Mouse (Mus musculus) kidney, postnatal 4 days (tissue): ENCODE results near the gene Tecta.

Source experiments
- DNase-seq, 2 experiments: peaks; one replicate each; pipeline ENCODE4 v3.0.0; 2021; ENCODE audit warnings: mixed read lengths in 2 of 2

Tecta gene

DNA sequence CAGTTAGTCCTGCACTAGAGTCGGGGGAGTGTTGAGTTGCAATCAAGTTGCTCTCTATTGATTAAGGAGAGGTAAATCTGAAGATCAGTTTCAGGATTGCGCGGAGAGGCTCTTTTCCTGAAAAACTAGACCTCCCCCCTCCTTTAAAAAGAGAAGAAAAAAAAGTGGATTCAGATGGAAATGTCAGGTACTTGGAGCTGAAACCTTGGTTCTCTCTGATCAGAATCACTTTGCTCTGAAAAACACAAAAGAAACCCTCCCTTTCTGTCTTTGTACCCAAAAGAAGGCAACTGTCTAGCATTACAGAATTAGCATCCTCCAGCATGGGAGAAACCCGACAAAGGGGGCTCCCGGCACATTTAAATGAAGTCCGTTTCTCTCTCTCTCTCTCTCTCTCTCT is at the start of gene Tecta:
TSS of gene Tecta (minus strand) at position 101 of the 400 bp plus-strand sequence.
- DNase-seq: no peak

DNA sequence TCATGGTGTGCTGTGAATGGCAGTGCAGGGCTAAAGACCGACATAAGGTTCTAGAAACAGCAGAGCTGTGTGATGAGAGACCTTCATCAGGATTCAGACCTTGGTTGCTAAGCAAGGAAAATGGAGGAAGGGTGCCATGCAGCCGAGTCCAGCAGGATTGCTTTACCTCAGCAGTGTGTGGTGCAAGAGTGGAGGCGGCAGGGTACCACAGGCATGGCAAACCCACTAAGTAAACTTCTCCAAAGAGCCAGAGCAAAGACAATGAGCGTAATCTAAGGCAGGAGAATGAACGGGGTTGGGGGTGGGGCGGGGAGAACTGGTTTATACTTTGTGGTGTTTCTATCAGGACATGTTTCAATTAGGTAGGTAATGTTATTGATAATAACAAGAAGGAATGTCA is 49.3 kb upstream of the Tecta start:
- DNase-seq: no peak

DNA sequence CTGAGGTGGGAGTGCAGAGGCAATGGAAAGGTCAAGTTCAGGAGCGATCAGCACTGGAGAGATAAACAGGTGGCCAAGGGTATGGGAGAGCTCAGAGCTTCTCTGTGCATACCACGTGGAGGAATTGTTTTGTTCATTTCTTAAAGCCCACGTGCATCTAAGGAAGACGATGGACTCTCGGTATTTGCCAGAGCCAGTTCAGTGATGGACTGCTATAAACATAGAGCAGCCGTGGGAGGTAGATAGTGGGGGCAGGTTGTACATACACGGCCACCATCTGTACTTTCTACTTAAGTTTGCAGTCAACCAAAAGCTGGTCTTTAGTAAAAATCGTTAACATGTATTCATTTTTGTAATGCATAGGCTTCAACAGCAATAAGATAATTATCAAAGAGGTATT is 42.4 kb upstream of the Tecta start:
- no peak for DNase-seq

DNA sequence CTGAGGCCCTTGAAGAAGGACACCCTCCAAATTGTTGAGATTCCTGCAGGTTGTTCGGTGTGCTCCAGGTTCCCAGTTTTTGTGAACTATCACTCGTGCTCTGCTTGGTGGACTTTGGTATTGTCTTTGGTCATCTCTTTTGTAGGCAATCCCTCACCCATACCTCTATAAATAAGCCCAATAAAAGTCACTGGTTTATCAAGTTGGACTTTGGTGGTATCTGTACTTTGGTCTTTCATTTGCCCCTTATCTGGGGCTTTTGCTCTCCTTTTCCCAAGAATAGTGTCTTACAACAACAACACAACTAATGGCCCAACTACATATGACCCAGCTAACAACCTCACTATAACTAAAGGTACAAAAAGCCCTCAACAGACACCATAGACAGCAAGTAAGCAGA is 41.5 kb upstream of the Tecta start:
- no peak for DNase-seq

DNA sequence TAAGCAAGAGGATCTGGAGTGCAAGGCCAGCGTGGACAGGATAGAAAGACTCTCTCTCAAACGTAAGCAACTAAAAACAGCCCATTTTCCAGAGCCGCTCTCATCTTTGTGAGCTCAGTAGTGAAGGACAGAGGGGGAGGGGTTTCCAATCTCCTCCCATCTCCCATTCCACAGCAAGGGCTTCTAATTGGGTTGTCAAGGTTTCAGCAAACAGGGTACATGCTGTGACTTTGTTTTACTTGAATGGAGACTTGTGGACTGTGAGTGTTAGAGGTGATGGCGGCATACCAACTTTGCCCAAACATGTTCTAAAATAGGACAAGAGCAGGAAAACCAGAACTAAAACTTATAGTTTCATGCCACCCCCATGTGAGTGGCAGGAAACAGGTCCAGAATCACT is 39.7 kb upstream of the Tecta start:
- no peak for DNase-seq

DNA sequence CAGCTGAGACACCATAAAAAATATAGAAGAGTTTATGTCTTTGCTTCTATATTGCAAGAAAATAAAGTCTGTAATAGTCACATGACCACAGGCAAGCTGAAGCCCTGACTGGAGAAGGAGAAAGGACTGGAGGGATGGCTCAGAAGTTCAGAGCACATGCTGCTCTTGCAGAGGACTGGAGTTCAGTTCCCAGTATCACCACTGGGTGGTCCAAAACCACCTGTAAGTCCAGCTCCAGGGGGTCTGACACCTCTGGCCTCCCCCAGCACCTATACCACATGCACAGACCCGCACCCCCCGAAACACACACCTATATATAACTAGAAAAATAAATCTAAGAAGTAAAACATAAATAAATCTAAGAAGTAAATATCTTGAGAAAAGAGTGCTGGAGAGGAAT is 32.4 kb upstream of the Tecta start:
- DNase-seq: peak; percentile 21 to 27

DNA sequence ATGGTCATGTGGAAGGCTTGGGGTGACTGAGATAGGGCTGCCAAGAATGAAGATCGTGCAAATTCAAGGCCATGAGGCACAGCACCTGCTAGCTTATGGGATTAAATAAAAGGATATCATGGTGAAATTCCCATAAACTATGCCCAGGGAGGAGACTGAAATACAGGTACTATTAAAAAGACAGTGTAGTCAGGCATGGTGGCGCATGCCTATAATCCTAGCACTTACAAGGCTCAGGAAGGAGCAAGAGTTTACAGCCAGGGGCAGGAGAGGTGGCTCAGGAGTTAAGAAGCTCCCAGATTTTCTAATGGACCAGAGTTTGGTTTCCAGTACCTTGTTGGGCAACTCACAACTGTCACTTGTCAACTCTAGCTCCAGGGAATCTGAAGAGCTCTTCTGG is 31.9 kb upstream of the Tecta start:
- DNase-seq: no peak

DNA sequence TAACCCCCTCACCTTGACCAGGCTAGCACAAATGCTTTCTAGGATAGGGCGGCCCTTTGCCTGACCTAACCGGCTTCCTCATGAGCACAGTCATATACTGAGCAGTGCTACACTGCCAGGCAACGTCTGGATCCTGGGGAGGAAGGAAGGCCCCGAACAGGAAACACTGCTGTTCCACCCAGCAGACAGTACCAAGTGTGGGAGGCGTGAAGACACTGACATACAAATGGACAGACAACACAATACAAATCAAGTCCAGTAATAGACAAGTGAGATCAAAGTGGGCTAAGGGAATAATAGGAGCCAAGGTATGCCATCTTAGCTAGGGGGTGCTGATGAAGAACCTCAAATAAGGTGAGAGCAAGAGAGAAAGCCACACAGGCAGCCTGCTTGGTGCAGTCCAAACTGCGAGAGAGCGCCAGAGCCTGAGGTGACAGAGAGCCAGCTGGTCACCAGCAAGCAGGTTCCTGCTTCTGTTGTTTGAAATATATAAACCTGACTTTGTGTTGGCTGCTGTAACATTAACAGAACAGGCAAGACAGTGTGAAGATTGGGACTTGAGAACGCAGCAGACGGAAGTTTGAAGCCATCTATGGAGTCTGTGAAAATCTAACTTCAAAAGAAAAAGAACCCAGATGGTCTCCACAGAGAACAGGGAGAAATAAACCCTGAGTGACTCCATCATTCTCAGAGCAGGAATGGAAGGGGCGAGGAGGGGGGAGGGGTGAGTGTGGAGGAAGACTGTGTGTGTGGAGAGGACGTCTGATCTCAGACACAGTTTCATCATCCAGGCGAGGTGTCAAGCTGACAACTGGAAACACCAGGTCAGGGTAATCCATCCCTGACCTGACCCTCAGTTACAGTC is 28.6 kb upstream of the Tecta start:
- peak; percentile 10 to 32 for DNase-seq

DNA sequence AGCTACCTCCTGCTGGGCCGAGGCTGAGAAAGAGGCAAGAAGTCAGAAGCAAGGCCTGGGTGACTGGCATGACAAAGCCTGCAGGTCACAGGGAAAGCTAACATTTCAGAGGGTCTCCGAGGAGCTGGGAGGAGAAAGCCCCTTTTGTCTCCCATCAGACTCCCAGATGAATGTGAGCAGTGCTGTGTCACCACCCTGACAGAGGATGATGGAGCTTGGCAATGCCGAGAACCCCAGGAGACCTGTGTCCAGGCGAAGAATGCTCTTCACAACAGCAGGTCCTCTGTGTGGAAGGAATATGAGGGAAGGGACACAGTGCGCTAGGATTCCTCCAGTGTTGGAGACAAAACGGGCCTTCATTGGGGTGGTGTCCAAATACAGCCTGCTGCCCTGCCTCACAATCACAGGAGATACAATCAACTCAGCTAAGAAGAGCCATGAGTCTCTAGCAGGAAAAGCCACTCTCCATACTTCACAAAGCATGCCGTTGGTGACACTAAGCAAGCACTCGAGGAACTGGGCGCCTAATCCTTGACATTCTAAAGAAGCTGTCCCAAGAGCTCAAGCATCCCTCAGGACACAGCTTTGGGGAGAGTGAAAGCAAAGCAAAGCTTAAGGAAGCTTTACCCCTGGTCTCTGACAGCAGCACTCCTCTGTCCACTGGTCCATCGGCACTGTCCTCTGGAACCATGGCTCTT is 27.1 kb upstream of the Tecta start:
- no peak for DNase-seq

DNA sequence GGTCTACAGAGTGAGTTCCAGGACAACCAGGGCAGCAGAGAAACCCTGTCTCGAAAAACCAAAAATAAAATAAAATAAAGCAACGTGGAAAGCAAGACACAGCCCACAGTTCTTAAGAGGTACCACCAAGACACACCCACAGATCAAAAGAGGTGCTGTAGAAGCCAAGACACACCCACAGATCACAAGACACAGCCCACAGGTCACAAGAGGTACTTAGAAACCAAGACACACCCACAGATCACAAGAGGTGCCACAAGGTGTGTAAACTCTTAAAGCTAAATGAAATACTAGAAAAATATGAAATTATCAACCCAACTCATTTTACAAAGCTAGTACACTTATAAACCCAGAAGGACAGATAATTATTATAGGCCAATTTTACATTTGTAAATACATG is 23.9 kb upstream of the Tecta start:
- DNase-seq: no peak

DNA sequence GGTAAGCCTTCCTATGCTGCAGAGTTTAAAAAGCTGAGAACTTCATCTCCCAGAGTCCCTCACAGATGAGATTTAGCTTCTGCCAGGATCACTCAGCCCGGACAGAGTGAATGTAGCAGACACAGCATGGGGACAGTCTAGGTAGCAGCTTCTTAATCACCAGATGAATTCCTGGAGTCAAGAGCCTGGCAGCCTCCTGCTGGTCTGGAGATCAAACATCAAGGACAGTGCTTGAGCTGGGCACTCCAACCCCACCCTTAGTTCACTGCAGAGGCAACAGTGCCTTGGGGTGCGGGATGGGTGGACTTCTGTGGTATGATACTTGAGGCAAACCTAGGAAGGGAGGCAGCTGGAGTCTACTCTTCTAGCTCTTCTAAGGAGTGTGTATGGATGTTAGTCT is 20.0 kb upstream of the Tecta start:
- DNase-seq: no peak

DNA sequence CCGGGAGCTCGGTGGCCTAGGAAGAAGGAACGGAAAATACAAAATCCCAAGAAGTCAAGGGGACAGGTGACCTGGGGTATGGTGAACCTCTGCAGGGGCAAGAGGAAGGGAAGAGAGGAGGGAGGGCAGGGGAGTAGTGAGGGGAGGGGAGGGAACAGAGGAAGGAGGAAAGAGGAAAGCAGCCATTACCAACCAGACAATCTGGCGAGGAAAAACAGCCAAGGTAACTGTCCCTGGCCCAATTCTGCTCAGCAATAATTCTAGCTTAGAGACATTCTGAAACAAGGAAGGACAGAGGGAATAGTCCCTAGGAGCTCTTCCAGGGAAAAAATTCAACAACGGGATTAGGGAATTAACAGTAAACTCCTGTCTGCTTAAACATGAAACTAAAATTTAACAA is 19.1 kb upstream of the Tecta start:
- no peak for DNase-seq

DNA sequence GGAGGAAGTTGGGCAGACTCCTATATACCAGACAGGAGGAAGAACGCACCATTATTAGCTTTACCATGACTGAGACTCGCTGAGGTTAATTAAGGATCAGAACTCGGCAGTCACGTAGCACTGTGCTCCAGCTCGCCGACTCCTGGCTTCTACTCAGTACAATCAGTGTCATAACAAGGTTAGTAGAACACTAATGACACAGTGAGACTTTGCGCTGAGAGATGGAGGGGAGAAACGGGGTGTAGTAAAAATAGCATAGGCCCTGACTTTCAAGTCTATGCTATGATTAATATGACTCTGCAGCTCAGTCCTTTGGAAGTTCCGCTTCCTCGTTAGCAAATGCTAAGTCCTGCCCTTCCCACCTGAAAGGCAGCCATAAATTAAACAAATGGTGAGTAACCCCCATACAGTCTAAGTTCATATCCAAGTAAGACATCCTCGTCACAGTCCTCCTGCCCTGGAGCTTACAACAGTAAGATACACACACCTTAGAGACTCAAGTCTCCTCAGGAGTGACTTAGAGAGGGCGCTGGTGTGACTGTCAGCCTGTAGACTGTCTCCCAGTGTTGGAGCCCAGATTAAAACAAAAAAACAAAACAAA is 17.7 kb upstream of the Tecta start:
- no peak for DNase-seq

DNA sequence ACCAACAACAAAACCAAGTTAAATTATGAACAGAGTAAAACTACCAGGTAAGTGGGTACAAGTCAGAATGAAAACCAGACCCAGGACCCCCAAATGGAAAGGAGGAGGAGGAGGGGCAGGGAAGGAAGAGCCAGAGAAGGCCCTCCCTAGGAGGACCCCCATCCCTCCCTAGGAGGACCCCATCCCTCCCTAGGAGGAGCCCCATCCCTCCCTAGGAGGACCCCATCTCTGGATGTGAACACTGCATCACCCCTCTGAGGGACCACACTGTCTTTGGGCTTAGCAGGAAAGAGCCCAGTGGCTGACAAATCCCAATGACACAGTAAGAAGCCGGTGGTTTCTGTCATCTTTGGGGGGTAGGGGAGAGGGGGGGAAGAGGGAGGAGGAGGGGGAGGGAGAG is 15.5 kb upstream of the Tecta start:
- no peak for DNase-seq

DNA sequence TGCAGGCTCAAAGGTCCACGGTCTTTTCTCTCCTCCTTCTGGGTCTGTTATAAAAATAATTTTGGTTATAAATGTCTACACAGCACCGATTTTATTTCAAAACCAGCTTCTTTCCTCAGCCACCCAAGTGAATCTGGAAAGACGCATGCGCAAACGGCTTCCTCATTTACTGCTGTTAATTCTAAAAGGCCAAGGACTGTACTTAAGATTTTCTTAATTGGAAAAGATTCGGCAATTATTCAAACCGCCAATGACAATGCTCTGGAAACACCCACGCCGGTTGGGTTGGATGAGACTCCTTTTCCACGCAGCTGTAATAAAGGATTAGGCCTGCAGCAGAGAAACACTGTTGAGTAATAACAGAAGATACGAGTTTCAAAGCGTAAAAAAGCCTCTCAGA is 13.6 kb upstream of the Tecta start:
- no peak for DNase-seq

DNA sequence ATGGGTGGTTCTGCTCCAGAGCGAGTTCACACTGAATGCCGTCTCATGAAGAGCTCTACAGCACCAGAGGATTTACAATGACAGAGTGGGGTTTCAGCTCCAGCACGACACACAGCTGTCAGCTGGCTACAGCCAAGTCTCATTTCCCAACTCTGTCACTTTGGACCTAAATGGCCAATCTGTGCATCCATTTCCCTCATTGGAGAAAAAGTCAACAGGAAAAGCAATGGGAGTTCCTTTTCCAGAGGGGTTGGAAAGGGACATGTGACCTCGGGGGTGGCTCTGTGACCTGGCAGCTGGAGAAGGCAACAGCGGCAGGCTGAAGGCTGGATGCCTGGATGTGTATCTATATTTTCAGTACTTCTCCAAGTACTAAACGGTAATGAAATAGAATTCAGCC is 11.6 kb upstream of the Tecta start:
- DNase-seq: peak; percentile 44 to 53

DNA sequence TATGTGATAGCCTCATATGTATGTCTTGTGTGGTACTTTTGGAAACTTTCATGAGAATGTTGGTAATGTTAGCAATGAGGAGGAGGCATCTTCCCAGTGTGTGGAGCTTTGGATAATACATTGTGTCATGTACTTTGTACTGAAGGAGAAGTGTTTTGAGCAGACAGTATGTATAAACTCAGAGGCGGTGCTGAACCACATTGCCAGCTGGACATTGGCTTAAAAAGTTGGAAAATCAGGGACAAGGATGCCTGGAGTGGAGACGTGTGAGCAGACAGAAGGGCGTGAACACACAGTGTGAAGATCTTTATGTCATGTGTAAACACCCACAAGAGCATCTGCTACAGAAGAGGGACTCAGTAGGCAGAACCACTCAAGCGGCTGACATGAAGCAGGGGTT is 6.0 kb upstream of the Tecta start:
- DNase-seq: no peak

DNA sequence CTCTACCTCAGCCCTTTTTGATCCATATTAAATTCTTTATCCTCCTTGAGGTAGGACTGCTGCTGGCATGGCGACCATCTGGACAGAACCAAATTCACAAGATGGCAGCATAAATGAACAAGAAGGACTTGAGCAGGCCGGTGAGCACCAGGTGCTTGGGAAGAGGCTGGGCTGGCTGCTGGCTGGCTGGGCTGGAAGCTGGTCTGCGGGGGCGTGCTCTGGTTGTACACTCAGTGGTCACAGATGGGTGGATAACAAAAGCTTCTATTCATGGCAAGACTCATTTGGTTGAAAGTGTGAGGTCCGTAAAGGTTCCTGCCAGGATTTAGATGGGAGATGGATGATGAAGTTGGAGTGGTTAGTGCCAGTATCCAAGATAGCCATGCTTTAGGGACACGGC is 1.8 kb upstream of the Tecta start:
- DNase-seq: peak; percentile 34 to 42

DNA sequence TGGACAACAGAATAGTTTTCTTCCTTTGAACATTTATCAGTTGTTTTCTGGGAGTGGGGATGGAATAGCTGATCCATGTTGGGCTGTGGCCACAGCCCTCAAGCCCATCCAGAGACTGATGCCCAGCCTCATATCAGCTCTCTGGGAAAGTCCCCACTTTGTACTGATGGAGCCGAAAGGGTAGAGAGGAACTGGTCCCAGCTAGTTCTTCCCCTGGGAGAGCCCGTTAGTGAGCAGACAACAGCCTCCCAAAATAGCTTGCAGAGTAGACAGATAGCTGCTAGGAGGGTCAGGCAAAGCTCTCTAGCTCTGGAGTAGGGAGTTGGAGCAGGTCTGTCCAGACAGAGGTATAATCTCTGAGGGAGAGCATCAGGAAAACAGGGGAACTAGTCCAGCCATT is 3.6 kb downstream of the Tecta start:
- no peak for DNase-seq

DNA sequence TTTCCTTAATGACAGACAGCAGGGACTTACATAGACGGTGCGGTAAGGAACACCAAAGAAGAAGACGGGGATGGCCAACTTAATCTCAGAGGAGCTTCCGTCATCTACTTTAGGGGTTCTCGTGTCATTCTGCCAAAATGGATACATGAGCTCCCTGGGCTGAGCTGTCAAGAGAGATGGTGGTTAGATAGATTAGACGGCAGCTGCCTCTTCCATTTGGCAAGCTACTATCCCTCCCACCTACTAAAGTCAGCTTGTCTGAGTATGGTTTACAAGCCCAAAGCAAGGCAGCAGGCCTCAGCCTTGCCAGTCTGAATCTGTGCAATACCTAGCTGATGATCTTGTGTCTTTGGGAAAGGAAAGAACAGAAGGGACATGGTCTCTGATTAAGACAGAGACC is 4.8 kb downstream of the Tecta start:
- no peak for DNase-seq

DNA sequence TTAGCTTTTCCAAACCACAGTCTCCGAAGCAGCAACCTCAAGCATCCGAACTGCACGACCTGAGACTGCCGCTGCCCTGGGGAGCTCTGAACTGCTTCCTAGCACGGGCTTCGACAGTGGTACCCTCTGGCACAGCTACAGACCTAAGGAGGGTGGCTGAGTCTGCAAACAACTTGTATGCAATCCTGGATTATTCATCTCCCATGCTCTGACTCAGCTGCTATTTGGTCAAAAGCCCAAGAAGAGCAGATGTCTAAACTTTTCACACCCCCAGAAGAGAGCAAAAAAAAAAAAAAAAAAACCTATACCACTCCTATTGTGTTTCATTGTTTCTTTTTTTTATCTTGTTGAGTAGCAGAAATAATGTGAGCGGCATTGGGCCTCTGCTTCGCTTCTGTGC is 5.4 kb downstream of the Tecta start:
- no peak for DNase-seq

DNA sequence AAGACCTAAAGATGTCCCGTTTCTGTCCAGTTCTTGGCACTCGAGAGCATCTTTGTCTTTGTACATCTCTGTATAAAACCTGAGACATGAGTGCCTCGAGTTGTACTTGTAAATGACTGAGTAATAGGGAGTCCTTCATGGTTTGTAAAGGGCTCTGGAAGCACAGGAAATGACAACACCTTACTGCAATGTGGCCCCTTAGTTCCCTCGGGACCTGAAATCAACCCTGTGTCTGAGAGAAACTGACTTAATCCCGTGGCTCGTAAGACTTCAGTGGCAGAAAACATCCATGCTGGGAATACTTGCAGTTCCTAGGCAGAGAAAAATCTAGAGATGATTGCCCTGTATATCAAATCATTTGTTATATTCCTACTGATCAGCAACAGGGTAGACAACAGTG is 6.8 kb downstream of the Tecta start:
- DNase-seq: no peak

DNA sequence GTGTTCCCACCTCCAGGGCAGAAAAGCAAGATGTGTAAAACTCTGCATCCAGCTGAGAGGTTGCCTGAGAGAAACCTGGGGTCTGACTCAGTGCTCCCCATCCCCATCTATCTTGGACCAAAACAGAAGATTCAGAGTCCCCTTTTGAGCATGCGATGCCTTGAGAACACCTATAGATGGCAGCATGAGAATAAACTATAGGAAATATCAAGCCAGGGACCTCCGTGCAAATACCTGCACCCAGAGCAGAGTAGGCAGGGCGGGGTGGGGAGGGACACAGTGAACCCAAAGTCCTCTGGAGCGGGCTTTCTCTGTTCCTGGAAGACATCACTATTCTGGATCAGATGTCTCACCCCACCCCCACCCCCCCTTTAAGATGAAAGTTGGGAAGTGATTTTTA is 11.2 kb downstream of the Tecta start:
- DNase-seq: no peak

DNA sequence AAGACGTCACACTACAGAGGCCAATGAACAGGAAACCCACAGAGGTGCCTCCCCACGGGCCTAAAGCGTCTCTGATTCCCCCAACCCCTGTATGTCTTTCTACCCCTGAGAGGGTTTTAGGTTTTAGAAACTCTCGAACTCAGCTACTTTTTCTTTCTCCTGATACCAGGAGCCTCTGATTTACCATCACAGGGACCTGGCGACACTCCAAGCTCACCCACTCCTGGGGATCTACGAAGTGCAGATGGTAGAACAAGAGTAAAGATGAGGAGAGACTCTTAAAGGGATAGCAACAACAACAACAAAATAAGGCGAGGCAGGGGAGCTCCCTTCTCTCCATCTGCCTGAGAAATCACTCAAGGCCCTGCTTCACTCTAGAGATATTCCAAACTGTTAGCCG is 12.7 kb downstream of the Tecta start:
- DNase-seq: no peak
